Mouse (Mus musculus): ENCODE measurements at regions not wholly inside any gene's neighbourhood (a gene's known extent, or its start where the extent isn't known, plus 50 kb on each side); places are given as distances from the start of the nearest gene placed in this dataset.

DNA sequence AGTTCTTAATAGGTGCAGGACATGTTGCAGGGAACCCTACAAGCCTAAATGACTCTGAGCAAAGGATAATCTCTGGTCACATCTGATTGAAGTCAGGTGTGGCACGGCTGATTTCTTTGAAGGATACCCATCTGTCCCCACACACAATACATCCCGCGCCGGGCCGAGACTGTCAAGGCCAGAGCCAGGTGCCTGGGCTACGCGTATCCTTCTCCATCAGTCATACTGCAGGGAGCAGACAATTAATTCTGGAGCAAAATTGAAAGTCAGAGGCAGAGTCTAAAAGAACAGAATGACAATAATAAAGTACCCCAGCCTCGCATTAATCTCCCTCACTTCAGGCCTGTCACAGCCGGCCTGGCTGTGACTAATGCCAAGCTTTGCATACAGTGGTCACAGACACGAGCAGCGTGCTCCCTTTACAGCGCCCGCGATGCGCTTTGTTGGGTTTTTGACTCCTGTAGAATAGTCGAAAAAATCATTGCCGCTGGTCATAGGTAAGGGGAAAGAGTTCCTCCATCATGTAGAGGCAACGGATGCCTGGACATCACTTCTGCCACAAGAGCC, 393.4 kb upstream of the Zfp507 start:
- TF ChIP-seq POLR2A (IDR thresholded peaks at IDR 0.05; ENCODE audit: control insufficient read depth, extremely low read depth, insufficient read depth, low read length, poor library complexity) (no peak), CTCF (IDR thresholded peaks at IDR 0.05; ENCODE audit: borderline replicate concordance, control insufficient read depth, extremely low read depth, insufficient read depth, low read length, poor library complexity) (no peak)

Measured in thymus, adult 2 months (tissue).